ENCODE assay signal across 12 mouse cellular contexts in the genomic region with DNA sequence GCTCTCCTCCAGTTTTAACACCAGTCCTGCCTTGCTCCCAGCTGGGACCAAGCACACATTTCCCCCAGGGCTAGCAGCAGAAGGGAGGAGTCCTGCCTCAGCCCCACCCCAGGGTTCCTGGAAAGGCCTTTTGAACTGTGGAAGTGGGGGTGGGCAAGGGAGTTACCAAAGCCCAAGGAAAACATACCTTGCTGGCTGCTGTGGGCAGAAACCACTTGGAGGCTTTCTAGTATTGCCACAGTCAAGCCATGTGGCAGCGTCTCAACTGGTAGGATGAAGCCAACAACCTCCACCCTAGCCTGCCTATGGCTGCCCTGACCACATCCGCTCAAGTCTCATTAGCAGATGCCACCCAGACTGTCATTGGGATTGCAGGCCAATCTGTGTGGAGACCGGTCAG. TPM values are rescaled to one million over a fixed set of nuclear protein-coding genes. Genes with fewer than 3 reads are reported as not detected.
A peak's percentile ranks its signal among the peaks of the same experiment; 100 is the strongest.
DNase-seq lines count a peak whose midpoint lies in the region; ATAC-seq lines count a peak whose summit lies in the region.
"Had no signal": no experiment of that assay in that cellular context is flagged by ENCODE, and none has a peak within 500 bp of the region (broad histone marks: within the 10 kb centered on the region; RNA-seq: fewer than 3 reads in every experiment).

No protein-coding gene starts in this region.

- H3K27ac ChIP-seq in hindbrain, embryonic 13.5 days: no peak overlapping the region
- H3K27ac ChIP-seq in hindbrain, embryonic 14.5 days: no peak overlapping the region
- peak overlapping the region; percentile 88 for H3K27ac ChIP-seq in liver, embryonic 12.5 days
- peak overlapping the region; percentile 60 for H3K27ac ChIP-seq in stomach, embryonic 16.5 days (ENCODE audit: low read length)

- intact Hi-C loops in heart, postnatal 25 days (cut with DNase I): no loop called here

- no peaks in the 10 kb centered on the region for H3K9me3 ChIP-seq in hindbrain, embryonic 13.5 days
- no peaks in the 10 kb centered on the region for H3K9me3 ChIP-seq in hindbrain, embryonic 14.5 days (ENCODE audit: control insufficient read depth, low read length)
- H3K9me3 ChIP-seq in liver, embryonic 12.5 days (replicated peaks): no peaks in the 10 kb centered on the region
- no peaks in the 10 kb centered on the region for H3K9me3 ChIP-seq in stomach, embryonic 16.5 days (replicated peaks; ENCODE audit: control insufficient read depth, low read length)

- no peak for ATAC-seq in hindbrain, embryonic 13.5 days (ENCODE audit: low FRiP score)
- ATAC-seq in hindbrain, embryonic 14.5 days (ENCODE audit: low FRiP score): no peak
- peak; percentile 51 for ATAC-seq in liver, embryonic 12.5 days
- no peak for ATAC-seq in stomach, embryonic 16.5 days (ENCODE audit: insufficient read depth, low FRiP score)
- ATAC-seq: Patski had no signal

- DNase-seq in hindbrain, embryonic 14.5 days (ENCODE audit: low spot score): no peak
- peak; percentile 34 for DNase-seq in Muller cell, postnatal 12 days (ENCODE audit: inconsistent ontology term)
- DNase-seq in cerebellum, adult 9-10 months: no peak
- DNase-seq in B cell, adult 2 months: no peak
- no peak for DNase-seq in heart, postnatal 25 days (ENCODE audit: low spot score)
- DNase-seq: cerebellum, adult 8-10 months had no signal

- no peak overlapping the region for H3K4me2 ChIP-seq in hindbrain, embryonic 13.5 days
- no peak overlapping the region for H3K4me2 ChIP-seq in hindbrain, embryonic 14.5 days (replicated peaks)
- peak overlapping the region; percentile 90 for H3K4me2 ChIP-seq in liver, embryonic 12.5 days
- H3K4me2 ChIP-seq in stomach, embryonic 16.5 days (ENCODE audit: low read depth, low read length): no peak overlapping the region

- H3K4me1 ChIP-seq in hindbrain, embryonic 13.5 days (replicated peaks): peaks cover 27% of the 10 kb centered on the region
- H3K4me1 ChIP-seq in hindbrain, embryonic 14.5 days (replicated peaks; ENCODE audit: control insufficient read depth, insufficient read depth, low read length): peaks cover 7% of the 10 kb centered on the region
- peaks cover 94% of the 10 kb centered on the region for H3K4me1 ChIP-seq in liver, embryonic 12.5 days
- H3K4me1 ChIP-seq in stomach, embryonic 16.5 days (ENCODE audit: control insufficient read depth, insufficient read depth, low read length): peaks cover 57% of the 10 kb centered on the region

- WGBS in hindbrain, embryonic 13.5 days: 81% methylated on average over 3 of the region's 3 CpGs
- WGBS in hindbrain, embryonic 14.5 days: 78% methylated on average over 3 of the region's 3 CpGs
- WGBS in liver, embryonic 12.5 days (ENCODE audit: insufficient replicate concordance): 52% methylated on average over 3 of the region's 3 CpGs
- WGBS in stomach, embryonic 16.5 days: 69% methylated on average over 3 of the region's 3 CpGs

- H3K9ac ChIP-seq in hindbrain, embryonic 13.5 days: 0 out of 2 replicates have a peak overlapping the region, but pooled peaks have one; percentile 13
- H3K9ac ChIP-seq in hindbrain, embryonic 14.5 days: no peak overlapping the region
- peak overlapping the region; percentile 83 for H3K9ac ChIP-seq in liver, embryonic 12.5 days
- peak overlapping the region; percentile 43; the same call in 1 of the 2 replicates for H3K9ac ChIP-seq in stomach, embryonic 16.5 days (ENCODE audit: low read length)

- H3K4me3 ChIP-seq in hindbrain, embryonic 13.5 days: no peak overlapping the region
- no peak overlapping the region for H3K4me3 ChIP-seq in hindbrain, embryonic 14.5 days (replicated peaks; ENCODE audit: low read length)
- no peak overlapping the region for H3K4me3 ChIP-seq in liver, embryonic 12.5 days
- H3K4me3 ChIP-seq in stomach, embryonic 16.5 days (replicated peaks; ENCODE audit: low read length): no peak overlapping the region

- H3K36me3 ChIP-seq in hindbrain, embryonic 13.5 days: peaks cover 47% of the 10 kb centered on the region
- H3K36me3 ChIP-seq in hindbrain, embryonic 14.5 days (replicated peaks; ENCODE audit: control insufficient read depth, insufficient read depth): peaks cover 36% of the 10 kb centered on the region
- peaks cover 32% of the 10 kb centered on the region for H3K36me3 ChIP-seq in liver, embryonic 12.5 days
- H3K36me3 ChIP-seq in stomach, embryonic 16.5 days (ENCODE audit: control insufficient read depth, insufficient read depth, low read length): peaks cover 9% of the 10 kb centered on the region; the same call in 1 of the 2 replicates

- H3K27me3 ChIP-seq in hindbrain, embryonic 13.5 days: peaks cover 30% of the 10 kb centered on the region
- peaks cover 17% of the 10 kb centered on the region for H3K27me3 ChIP-seq in hindbrain, embryonic 14.5 days (ENCODE audit: control insufficient read depth, insufficient read depth, low read length)
- no peaks in the 10 kb centered on the region for H3K27me3 ChIP-seq in liver, embryonic 12.5 days (replicated peaks)
- no peaks in the 10 kb centered on the region for H3K27me3 ChIP-seq in stomach, embryonic 16.5 days (ENCODE audit: control insufficient read depth, insufficient read depth, low read length)
- H3K27me3 ChIP-seq: Patski had no signal

RNA-seq across cellular contexts. Expression of gene Gm49510, which starts 3.3 kb away (rescaled TPM):
- not detected in 2 replicates for polyA plus RNA-seq in hindbrain, embryonic 13.5 days (2015; fragmentation: Nextera tagmentation; extraction: Ambion mirVana)
- polyA plus RNA-seq in hindbrain, embryonic 14.5 days (2014; fragmentation: Nextera tagmentation; extraction: Ambion mirVana): 0.16 TPM in 1 of 2 replicates, not detected in the other
- 0.17 and 0.43 TPM in 2 replicates for polyA plus RNA-seq in liver, embryonic 12.5 days (2016; fragmentation: Nextera tagmentation; extraction: Ambion mirVana)
- polyA plus RNA-seq in stomach, embryonic 16.5 days (2015; fragmentation: Nextera tagmentation; extraction: Ambion mirVana): 0.32 and 0.46 TPM in 2 replicates
- total RNA-seq in heart, postnatal 25 days (2021): under 1 TPM in 1 of 2 experiments, not detected in 1; 0.18 TPM
- polyA plus RNA-seq: gonadal fat pad, adult 2 months; testis, adult 2 months had no signal

RNA-seq across cellular contexts. Expression of gene Sh3bp1, which starts 3.4 kb away (rescaled TPM):
- 3.8 and 4.5 TPM in 2 replicates for polyA plus RNA-seq in hindbrain, embryonic 13.5 days (2015; fragmentation: Nextera tagmentation; extraction: Ambion mirVana)
- polyA plus RNA-seq in hindbrain, embryonic 14.5 days (2014; fragmentation: Nextera tagmentation; extraction: Ambion mirVana): 3.7 and 5.5 TPM in 2 replicates
- 34.3 and 39.3 TPM in 2 replicates for polyA plus RNA-seq in liver, embryonic 12.5 days (2016; fragmentation: Nextera tagmentation; extraction: Ambion mirVana)
- 42.1 and 44.5 TPM in 2 replicates for polyA plus RNA-seq in stomach, embryonic 16.5 days (2015; fragmentation: Nextera tagmentation; extraction: Ambion mirVana)
- 1 to 10 TPM; 4.1 to 4.8 TPM for total RNA-seq in heart, postnatal 25 days (2021)

RNA-seq across cellular contexts. Expression of gene Pdxp, which starts 17.6 kb away (rescaled TPM):
- 62.7 and 64.3 TPM in 2 replicates for polyA plus RNA-seq in hindbrain, embryonic 13.5 days (2015; fragmentation: Nextera tagmentation; extraction: Ambion mirVana)
- polyA plus RNA-seq in hindbrain, embryonic 14.5 days (2014; fragmentation: Nextera tagmentation; extraction: Ambion mirVana): 105 and 121 TPM in 2 replicates
- 17.1 and 17.4 TPM in 2 replicates for polyA plus RNA-seq in liver, embryonic 12.5 days (2016; fragmentation: Nextera tagmentation; extraction: Ambion mirVana)
- 5.1 and 5.9 TPM in 2 replicates for polyA plus RNA-seq in stomach, embryonic 16.5 days (2015; fragmentation: Nextera tagmentation; extraction: Ambion mirVana)
- 1 to 10 TPM in 1 of 2 experiments, under 1 TPM in 1; 0.75 to 1.4 TPM for total RNA-seq in heart, postnatal 25 days (2021)

RNA-seq across cellular contexts. Expression of gene Gga1, which starts 19.2 kb away (rescaled TPM):
- 49.9 and 50.6 TPM in 2 replicates for polyA plus RNA-seq in hindbrain, embryonic 13.5 days (2015; fragmentation: Nextera tagmentation; extraction: Ambion mirVana)
- polyA plus RNA-seq in hindbrain, embryonic 14.5 days (2014; fragmentation: Nextera tagmentation; extraction: Ambion mirVana): 40.1 and 43.0 TPM in 2 replicates
- polyA plus RNA-seq in liver, embryonic 12.5 days (2016; fragmentation: Nextera tagmentation; extraction: Ambion mirVana): 32.2 and 33.5 TPM in 2 replicates
- 48.4 and 51.4 TPM in 2 replicates for polyA plus RNA-seq in stomach, embryonic 16.5 days (2015; fragmentation: Nextera tagmentation; extraction: Ambion mirVana)
- 10 to 100 TPM; 41.6 to 43.8 TPM for total RNA-seq in heart, postnatal 25 days (2021)

RNA-seq across cellular contexts. Expression of gene Lgals1, which starts 30.4 kb away (rescaled TPM):
- 193 and 202 TPM in 2 replicates for polyA plus RNA-seq in hindbrain, embryonic 13.5 days (2015; fragmentation: Nextera tagmentation; extraction: Ambion mirVana)
- polyA plus RNA-seq in hindbrain, embryonic 14.5 days (2014; fragmentation: Nextera tagmentation; extraction: Ambion mirVana): 117 and 157 TPM in 2 replicates
- 644 and 660 TPM in 2 replicates for polyA plus RNA-seq in liver, embryonic 12.5 days (2016; fragmentation: Nextera tagmentation; extraction: Ambion mirVana)
- polyA plus RNA-seq in stomach, embryonic 16.5 days (2015; fragmentation: Nextera tagmentation; extraction: Ambion mirVana): 1,528 and 1,531 TPM in 2 replicates
- 100 to 1,000 TPM; 188 to 192 TPM for total RNA-seq in heart, postnatal 25 days (2021)

Comparison
In these comparisons a context has a peak if more than half of its experiments do, and no peak if none do; other contexts are left out.
1. H3K27ac ChIP-seq: peak in liver, embryonic 12.5 days (single experiment) and stomach, embryonic 16.5 days (single experiment); none in hindbrain, embryonic 13.5 days (single experiment) and hindbrain, embryonic 14.5 days (single experiment).